Mouse (Mus musculus) liver, postnatal 0 days (tissue): ENCODE measurements around the gene Tm7sf3. TPM values are rescaled to one million over a fixed set of nuclear protein-coding genes. Genes with fewer than 3 reads are reported as not detected.

Experiments used
- ATAC-seq: fragments of 200-750 bp; cut with Nextera tagmentation; 2 replicates; pipeline ENCODE4 v1.8.0; 2017; ENCODE audit warnings: mild to moderate bottlenecking, moderate library complexity
- DNase-seq: peaks from one replicate; pipeline ENCODE4 v3.0.0-alpha.2; 2016
- H3K27ac ChIP-seq: fragments of 300-500 bp; sonication (generic); 2 replicates; pipeline ENCODE4 v1.5.1; 2014; ENCODE audit warnings: antibody characterized with exemption, moderate library complexity, mild to moderate bottlenecking, low read depth
- H3K27me3 ChIP-seq: fragments of 300-500 bp; sonication (generic); 2 replicates; pipeline ENCODE4 v1.6.1; 2014; ENCODE audit warnings: low read length, control low read depth, mixed read lengths; ENCODE audit not compliant: insufficient read depth
- H3K36me3 ChIP-seq: fragments of 300-500 bp; sonication (generic); replicated peaks from 2 replicates; pipeline ENCODE4 v1.6.1; 2014; ENCODE audit warnings: mild to moderate bottlenecking, control low read depth, low read length, moderate library complexity, mixed read lengths; ENCODE audit not compliant: insufficient read depth
- H3K4me1 ChIP-seq: fragments of 300-500 bp; sonication (generic); 2 replicates; pipeline ENCODE4 v1.6.1; 2014; ENCODE audit warnings: antibody characterized with exemption, mild to moderate bottlenecking, control low read depth; ENCODE audit not compliant: insufficient read depth
- H3K4me2 ChIP-seq: fragments of 300-500 bp; sonication (generic); 2 replicates; pipeline ENCODE4 v1.6.1; 2014; ENCODE audit warnings: low read depth, mild to moderate bottlenecking, low read length, moderate library complexity, mixed read lengths
- H3K4me3 ChIP-seq: fragments of 300-500 bp; sonication (generic); 2 replicates; pipeline ENCODE4 v1.5.1; 2014; ENCODE audit warnings: low read depth, low read length
- H3K9ac ChIP-seq: fragments of 300-500 bp; sonication (generic); replicated peaks from 2 replicates; pipeline ENCODE4 v1.6.1; 2014; ENCODE audit warnings: mild to moderate bottlenecking, moderate library complexity
- H3K9me3 ChIP-seq: fragments of 300-500 bp; sonication (generic); 2 replicates; pipeline ENCODE4 v1.6.1; 2016; ENCODE audit warnings: mild to moderate bottlenecking, control low read depth, low read length, mixed read lengths
- CTCF ChIP-seq: sonication (generic); IDR thresholded peaks from 2 replicates; pipeline ENCODE4 v1.5.1; 2016; ENCODE audit warnings: antibody characterized with exemption, low read depth
- EP300 ChIP-seq: IDR thresholded peaks from 2 replicates; pipeline ENCODE4 v1.6.1; 2016; ENCODE audit warnings: antibody characterized with exemption, low read depth, mild to moderate bottlenecking
- WGBS: fragments of 180-500 bp; shearing (Covaris S2); extraction: QIAGEN DNeasy Blood & Tissue Kit; methylation state at CpG from one replicate; pipeline ENCODE4 v1.1.7; 2014; ENCODE audit not compliant: insufficient replicate concordance; 5-methylcytosine and 5-hydroxymethylcytosine counted together
- polyA plus RNA-seq: library from polyadenylated mRNA; unstranded; fragments of >200 nt; fragmentation: Nextera tagmentation; extraction: Ambion mirVana; gene quantifications from 2 replicates; pipeline ENCODE4 v1.2.1, GENCODE M21; 2015

The Tm7sf3 gene
- 19.7 and 21.2 TPM in 2 replicates for polyA plus RNA-seq

- Histone ChIP-seq H3K27me3 (no peaks in the 10 kb centered on the region), H3K4me1 (peaks cover 28% of the 10 kb centered on the region), H3K27ac (peak within 1 kb of the TSS; percentile 94), H3K9ac (peak within 1 kb of the TSS; percentile 96), H3K4me2 (peak within 1 kb of the TSS; percentile 98), H3K9me3 (no peaks in the 10 kb centered on the region), H3K4me3 (peak within 1 kb of the TSS; percentile 90), H3K36me3 (no peaks in the 10 kb centered on the region)
- TF ChIP-seq EP300 (no peak), CTCF (peak; percentile 60)
- peak; percentile 98 for DNase-seq
- WGBS, result under 1% methylated on average over 56 of the region's 60 CpGs
- ATAC-seq, result peak; percentile 95
Measured at GRCm38 (mm10) chr6:146642276-146643183, at the start of gene Tm7sf3, which contains the start of gene Med21. Gene Tm7sf3 (minus strand): TSS chr6:146642824. Gene Med21 (plus strand): TSS chr6:146642547.

GRCm38 (mm10) chr6:146688861-146689260 lies 46.2 kb upstream of the Tm7sf3 start:
- DNase-seq, result no peak
- Histone ChIP-seq H3K4me2 (no peak overlapping the region), H3K27ac (no peak overlapping the region), H3K4me3 (no peak overlapping the region), H3K36me3 (no peaks in the 10 kb centered on the region), H3K27me3 (no peaks in the 10 kb centered on the region), H3K9ac (no peak overlapping the region), H3K4me1 (no peaks in the 10 kb centered on the region), H3K9me3 (no peaks in the 10 kb centered on the region)
- ATAC-seq, result no peak
- TF ChIP-seq CTCF (no peak), EP300 (no peak)
- WGBS, result 80% methylated on average over 5 of the region's 5 CpGs

- Histone ChIP-seq H3K4me3 (no peak overlapping the region), H3K9ac (no peak overlapping the region), H3K27me3 (no peaks in the 10 kb centered on the region), H3K27ac (no peak overlapping the region), H3K36me3 (no peaks in the 10 kb centered on the region), H3K4me2 (no peak overlapping the region), H3K4me1 (no peaks in the 10 kb centered on the region), H3K9me3 (no peaks in the 10 kb centered on the region)
- no peak for DNase-seq
- WGBS, result 78% methylated on average over 7 of the region's 7 CpGs
- ATAC-seq, result no peak
- TF ChIP-seq EP300 (no peak), CTCF (no peak)
Measured at GRCm38 (mm10) chr6:146688010-146688409, 45.4 kb upstream of the Tm7sf3 start.

GRCm38 (mm10) chr6:146686463-146687196 lies 44.0 kb upstream of the Tm7sf3 start:
- WGBS, result 51% methylated on average over 5 of the region's 5 CpGs
- Histone ChIP-seq H3K4me2 (no peak overlapping the region), H3K36me3 (no peaks in the 10 kb centered on the region), H3K4me1 (no peaks in the 10 kb centered on the region), H3K27me3 (no peaks in the 10 kb centered on the region), H3K27ac (no peak overlapping the region), H3K4me3 (no peak overlapping the region), H3K9ac (no peak overlapping the region), H3K9me3 (no peaks in the 10 kb centered on the region)
- ATAC-seq, result peak; percentile 50; the same call in 1 of the 2 replicates
- DNase-seq, result no peak
- no peak for TF ChIP-seq EP300
- TF ChIP-seq CTCF, result no peak

- TF ChIP-seq CTCF (peak; percentile 48), EP300 (no peak)
- 55% methylated on average over 17 of the region's 17 CpGs for WGBS
- no peak overlapping the region for H3K4me2 ChIP-seq
- no peaks in the 10 kb centered on the region for H3K36me3 ChIP-seq
- ATAC-seq (peak; percentile 64), DNase-seq (peak; percentile 40)
- H3K4me1 ChIP-seq, result no peaks in the 10 kb centered on the region
- no peak overlapping the region for H3K27ac ChIP-seq
- no peaks in the 10 kb centered on the region for H3K9me3 ChIP-seq
- no peak overlapping the region for H3K9ac ChIP-seq
- H3K27me3 ChIP-seq, result no peaks in the 10 kb centered on the region
- H3K4me3 ChIP-seq, result no peak overlapping the region
Measured at GRCm38 (mm10) chr6:146685781-146686308, 43.2 kb upstream of the Tm7sf3 start.

GRCm38 (mm10) chr6:146683881-146684280 lies 41.3 kb upstream of the Tm7sf3 start:
- Histone ChIP-seq H3K4me3 (no peak overlapping the region), H3K9me3 (no peaks in the 10 kb centered on the region), H3K4me1 (no peaks in the 10 kb centered on the region), H3K27me3 (no peaks in the 10 kb centered on the region), H3K4me2 (no peak overlapping the region), H3K9ac (no peak overlapping the region), H3K36me3 (no peaks in the 10 kb centered on the region), H3K27ac (no peak overlapping the region; the same call in 1 of the 2 replicates)
- TF ChIP-seq CTCF, result no peak
- TF ChIP-seq EP300, result no peak
- ATAC-seq (no peak), DNase-seq (no peak)
- 64% methylated on average over 4 of the region's 4 CpGs for WGBS
